Mouse (Mus musculus) spleen, adult 12 weeks (tissue): ENCODE results near the gene Smim24.
A peak's percentile ranks its signal among the peaks of the same experiment; 100 is the strongest.

Experiments used
- DNase-seq: peaks from one replicate; pipeline ENCODE4 v3.0.0; 2022; ENCODE audit warnings: low spot score

The Smim24 gene

GRCm38 (mm10) chr10:81365672-81366476 lies 27.0 kb upstream of the Smim24 start, which contains the start of gene 4930404N11Rik:
4930404N11Rik (minus strand) TSS chr10:81365816.
- DNase-seq = no peak

DNA sequence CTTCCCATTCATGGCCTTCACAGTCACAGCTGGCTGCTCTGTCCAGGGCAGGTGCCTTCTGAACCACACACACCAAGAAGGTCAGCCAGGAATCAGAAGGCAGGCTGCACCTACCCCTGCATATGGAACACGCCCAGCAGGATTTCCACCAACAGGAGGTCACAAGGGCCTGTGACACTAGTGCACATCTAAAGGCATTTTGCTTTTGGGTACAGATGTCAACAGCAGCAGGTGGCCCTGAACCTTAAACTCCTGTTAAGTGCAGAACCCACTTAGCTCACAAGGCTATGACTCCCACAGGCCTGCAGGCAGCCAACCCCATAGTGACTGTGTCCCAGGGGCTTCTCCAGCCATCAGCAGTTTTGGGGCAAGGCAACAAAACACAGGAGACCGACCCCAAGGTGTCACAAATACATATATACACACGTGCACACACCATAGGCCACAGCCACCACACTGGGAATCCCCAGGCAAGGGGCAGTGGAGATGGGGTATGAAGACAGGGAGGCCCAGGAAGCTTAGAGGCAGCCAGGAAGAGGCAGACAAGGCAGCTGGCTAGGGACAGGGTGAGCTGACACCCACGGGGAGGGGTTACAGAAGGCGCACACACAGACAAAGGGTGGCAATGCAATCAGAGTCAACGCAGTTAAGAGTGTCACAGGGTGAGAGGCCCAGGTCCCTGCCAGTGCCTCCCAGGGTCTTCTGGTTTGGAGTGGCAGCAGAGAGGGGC lies 26.2 kb upstream of the Smim24 start:
- DNase-seq = no peak

DNA sequence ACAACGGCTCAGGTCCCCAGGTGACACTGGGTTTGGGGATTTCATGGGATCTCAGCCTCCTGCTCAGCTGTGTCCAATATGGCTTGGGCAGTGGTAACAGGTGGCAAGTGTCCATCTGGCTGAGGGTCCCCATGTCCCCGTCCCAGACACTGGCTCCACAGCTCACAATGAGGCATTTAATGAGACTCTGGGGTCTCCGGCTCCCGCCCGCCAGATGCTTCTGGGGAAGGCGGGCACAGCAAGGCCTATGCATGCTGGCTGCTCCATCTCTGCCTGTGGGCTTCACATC lies 25.7 kb upstream of the Smim24 start:
- DNase-seq = no peak

GRCm38 (mm10) chr10:81375322-81375721 lies 17.5 kb upstream of the Smim24 start:
- no peak for DNase-seq

- no peak for DNase-seq
Measured at GRCm38 (mm10) chr10:81376561-81377361, 16.1 kb upstream of the Smim24 start.

DNA sequence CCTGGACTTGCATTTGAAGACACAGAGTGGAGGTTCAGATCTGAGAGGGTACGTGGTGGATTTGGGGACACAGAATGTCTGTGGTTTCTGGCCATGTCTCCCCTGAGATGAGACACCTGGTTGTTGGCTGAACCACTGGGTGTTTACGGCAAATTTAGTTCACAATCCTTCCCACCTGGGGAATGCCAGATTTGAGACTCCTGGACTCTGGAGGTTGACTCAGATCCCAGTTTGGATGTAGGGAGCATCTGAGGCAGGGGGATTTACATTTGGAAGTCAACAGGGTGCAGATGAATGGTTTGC lies 15.5 kb upstream of the Smim24 start:
- no peak for DNase-seq

DNA sequence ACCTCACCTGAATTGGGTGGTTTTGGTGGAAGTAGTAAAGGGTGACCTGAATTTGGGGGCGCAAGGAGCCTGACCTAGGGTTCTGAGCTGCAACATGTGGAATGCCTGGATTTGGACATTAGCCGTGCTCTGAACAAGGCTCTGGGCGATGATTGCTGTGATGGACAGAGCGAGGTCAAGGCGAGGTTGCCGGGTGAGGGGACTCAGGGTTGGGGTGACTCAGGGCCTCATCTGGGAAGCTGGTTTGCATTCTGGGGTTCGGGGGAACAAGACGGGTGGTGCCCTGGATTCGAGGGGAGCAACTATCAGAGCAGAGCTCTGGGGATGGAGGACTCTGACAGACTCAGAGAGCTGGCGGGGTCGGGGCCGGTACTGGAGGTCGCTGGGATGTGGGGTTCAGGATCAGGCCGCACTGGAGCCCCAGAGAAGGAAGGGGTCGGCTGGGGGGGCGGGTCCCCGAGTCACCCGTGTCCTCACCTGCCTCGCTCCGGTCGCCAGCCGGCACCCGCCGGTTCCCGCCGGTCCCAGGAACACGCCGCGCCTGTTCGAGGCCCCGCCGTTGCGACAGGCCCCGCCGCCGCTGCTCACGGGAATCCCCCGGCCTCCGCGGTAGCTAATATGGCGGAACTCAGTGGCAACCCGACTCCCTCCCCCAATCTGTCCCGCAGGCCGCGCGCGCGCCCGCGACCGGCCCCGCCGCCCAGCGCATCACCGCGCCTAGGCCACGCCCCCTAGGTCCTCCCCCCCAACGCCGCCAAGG lies 14.9 kb upstream of the Smim24 start, which contains the start of gene Fzr1:
Gene Fzr1, minus strand, starts transcription at position 724 of the 760 bp plus-strand sequence.
- no peak for DNase-seq

DNA sequence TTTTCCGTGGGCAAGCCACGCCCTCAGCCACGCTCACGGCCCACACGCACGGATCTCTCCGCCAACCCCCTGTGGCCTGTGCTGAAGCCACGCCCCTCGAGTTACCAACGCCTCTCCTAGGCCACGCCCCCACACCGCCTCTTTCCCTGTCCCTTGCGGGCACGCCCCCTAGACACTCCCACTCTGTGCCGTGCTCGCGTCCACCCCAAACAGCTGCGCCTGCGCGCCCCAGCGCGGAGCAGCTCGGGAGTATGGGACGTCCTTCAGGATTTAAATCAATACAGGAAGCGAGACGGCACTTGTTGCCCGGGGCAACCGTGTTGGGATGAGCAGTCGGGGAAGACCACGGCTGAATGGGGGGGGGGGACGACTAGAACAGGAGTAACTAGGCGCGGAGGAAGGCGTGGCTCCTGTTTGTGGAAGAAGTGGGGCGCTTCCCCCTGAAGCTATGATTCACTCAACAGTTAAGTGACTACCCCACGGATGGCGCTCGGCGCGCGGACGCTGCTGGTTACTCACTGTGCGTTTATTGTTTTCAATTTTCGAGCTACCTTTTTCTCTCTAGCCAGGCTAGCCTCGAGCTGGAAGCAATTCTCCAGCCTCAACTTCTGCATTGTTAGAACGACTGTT lies 14.2 kb upstream of the Smim24 start:
- peak; percentile 100 for DNase-seq

GRCm38 (mm10) chr10:81379183-81379553 lies 13.7 kb upstream of the Smim24 start:
- DNase-seq = no peak

- DNase-seq = no peak
Measured at GRCm38 (mm10) chr10:81379809-81380378, 13.0 kb upstream of the Smim24 start.

DNA sequence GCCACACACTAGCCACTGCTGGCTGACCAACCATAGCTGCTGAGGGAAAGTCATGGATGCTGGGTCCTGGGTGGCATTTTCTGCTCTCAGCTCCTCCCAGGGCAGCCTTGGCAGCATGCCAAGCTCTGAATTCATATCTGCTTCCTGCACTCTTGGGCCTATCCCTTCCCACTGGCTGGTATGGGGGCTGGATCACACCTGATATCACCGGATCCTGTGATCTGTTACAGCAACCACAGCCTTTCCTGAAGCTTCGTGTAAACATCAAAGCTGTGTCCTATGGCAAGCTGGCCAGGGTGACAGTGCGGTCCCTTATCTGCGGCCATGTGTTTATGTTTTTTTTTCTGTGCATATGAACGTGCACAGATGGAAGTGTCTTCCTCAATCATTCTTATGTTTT lies 10.8 kb upstream of the Smim24 start:
- peak; percentile 90 for DNase-seq

- peak; percentile 99 for DNase-seq
Measured at GRCm38 (mm10) chr10:81383802-81384604, 8.8 kb upstream of the Smim24 start, which contains the start of the genes Dohh and Gm48551. Dohh (plus strand) TSS chr10:81384428. Gm48551 (plus strand) TSS chr10:81384466.

- no peak for DNase-seq
Measured at GRCm38 (mm10) chr10:81384605-81384982, 8.3 kb upstream of the Smim24 start.

- no peak for DNase-seq
Measured at GRCm38 (mm10) chr10:81385603-81386306, 7.1 kb upstream of the Smim24 start.

- no peak for DNase-seq
Measured at GRCm38 (mm10) chr10:81387716-81388115, 5.1 kb upstream of the Smim24 start.

- DNase-seq = no peak
Measured at GRCm38 (mm10) chr10:81388505-81389055, 4.3 kb upstream of the Smim24 start, which contains the start of gene Gm48552. Gm48552 (plus strand) TSS chr10:81389005.

GRCm38 (mm10) chr10:81389373-81389772 lies 3.5 kb upstream of the Smim24 start:
- no peak for DNase-seq

DNA sequence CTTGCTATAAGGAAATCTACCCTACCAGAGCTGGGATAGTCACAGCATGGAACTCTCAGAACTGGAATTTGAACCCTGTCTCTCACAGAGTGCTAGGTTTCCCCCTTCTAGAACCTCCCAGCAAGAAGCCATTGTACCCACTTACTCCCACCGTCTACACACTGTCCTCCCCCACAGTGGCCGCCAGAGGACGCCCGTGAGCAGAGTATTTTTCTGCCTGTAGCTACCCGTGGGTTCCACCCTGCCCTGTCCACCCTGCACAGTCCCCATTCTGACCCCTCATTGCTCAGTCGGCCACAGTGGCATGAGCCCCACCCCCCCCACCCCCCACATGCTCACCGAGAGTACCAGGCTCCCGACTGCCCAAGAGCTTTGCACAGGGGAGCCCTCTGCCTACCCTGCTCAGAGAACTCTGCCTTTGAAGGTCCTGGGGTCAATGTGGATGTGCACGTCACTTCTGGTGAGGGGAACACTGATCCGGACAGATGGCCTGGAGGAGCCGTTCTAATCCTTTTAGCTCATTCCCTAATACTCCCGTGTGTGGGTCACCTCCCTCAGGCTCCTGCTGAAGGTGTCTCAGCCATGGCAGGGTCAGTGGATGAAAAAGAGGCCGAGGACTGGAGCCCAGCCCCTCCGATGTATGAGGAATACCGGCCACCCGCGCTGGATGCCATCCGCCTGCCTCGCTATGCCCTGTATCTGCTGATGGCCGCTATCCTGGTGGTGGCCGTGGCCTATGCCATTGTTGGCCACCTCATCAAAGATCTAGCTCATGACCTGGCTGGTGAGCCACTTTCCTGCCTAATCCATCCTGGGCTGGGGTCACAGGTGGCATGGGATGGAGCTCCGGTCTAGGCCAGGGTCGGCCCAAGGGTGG lies 2.8 kb upstream of the Smim24 start:
- peak; percentile 67 for DNase-seq

GRCm38 (mm10) chr10:81390678-81390965 lies 2.2 kb upstream of the Smim24 start:
- no peak for DNase-seq
